Mouse (Mus musculus): ENCODE measurements around the gene Prpf8.

DNA sequence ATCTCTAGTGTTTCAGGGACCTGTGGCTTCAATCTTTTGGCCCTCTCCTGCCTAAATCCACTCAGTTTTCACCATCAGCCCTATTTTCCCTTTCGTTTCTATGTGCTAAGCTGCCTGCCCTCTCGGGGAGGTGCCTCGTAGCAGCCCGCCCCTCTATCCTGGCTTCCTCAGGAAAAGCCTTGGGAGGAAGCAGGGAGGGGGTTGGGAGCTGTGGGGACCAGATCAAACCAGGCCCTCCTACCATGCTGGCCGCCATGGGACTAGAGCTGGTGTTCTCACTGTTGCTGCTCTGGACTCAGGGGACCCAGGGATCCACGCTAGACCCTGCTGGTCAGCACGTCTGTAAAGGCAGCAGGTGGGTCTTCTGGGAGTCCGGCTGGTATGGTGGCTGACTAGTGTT, 26.7 kb downstream of the Prpf8 start, which contains the start of gene Scarf1:
- TF ChIP-seq POU5F1 (IDR thresholded peaks at IDR 0.05; ENCODE audit: borderline replicate concordance, low read length) (no peak), CTCF (conservative IDR thresholded peaks at IDR 0.05; ENCODE audit: low read length) (no peak), NANOG (IDR thresholded peaks at IDR 0.05; ENCODE audit: borderline replicate concordance, low read length) (no peak)

Data from E14TG2a.4 (cell line).